Mouse (Mus musculus) lung, postnatal 4 days (tissue): ENCODE measurements around the gene Opcml.
A peak's percentile ranks its signal among the peaks of the same experiment; 100 is the strongest.

ENCODE experiments used
- DNase-seq, 2 experiments: peaks; one replicate each; pipeline ENCODE4 v3.0.0; 2021

Gene Opcml

GRCm38 (mm10) chr9:27790725-27791638, at the start of gene Opcml:
Gene Opcml (plus strand): TSS chr9:27790775.
- DNase-seq: no peak

DNA sequence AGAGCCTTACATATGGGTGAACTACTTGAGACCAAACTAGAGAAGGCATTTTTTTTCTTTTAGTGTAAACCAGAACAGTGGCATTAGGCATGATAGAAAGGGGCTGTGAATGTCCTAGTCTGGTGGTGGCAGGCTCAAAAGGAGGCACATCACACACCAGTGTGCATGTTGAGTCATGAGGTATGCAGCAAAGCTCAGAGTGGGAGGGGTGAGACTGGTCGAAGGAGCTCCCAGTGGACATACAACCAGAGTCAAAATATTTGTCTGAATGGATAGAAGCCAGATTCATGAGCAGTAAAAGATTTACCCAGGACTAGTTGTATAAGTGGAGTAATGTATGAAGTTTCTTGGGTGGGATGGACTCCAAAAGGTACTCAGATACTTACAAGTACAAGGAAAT, 31.9 kb upstream of the Opcml start:
- DNase-seq: no peak

DNA sequence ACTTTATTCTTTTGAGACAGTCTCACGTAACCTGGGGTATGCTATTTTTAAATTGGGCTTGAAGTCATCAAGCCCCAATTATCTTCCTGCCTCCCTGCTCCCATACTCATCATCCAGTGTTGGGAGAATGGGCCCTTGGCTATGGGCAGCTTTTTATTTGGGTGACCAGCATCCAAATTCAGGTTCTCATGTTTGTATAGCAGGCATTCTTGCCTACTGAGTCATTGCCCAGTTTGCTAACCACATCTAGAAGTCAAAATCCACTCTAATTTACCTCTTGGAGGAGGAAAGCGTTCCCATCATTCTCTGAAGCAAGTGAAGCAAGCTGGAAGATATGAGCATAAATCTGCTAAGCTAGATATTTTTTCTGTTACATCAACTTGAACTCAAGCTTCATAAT, 29.4 kb upstream of the Opcml start:
- no peak for DNase-seq

GRCm38 (mm10) chr9:27766446-27766845, 24.1 kb upstream of the Opcml start:
- no peak for DNase-seq

- DNase-seq: no peak
Observed at GRCm38 (mm10) chr9:27767196-27767900, 23.2 kb upstream of the Opcml start.

GRCm38 (mm10) chr9:27768788-27769187, 21.8 kb upstream of the Opcml start:
- no peak for DNase-seq

GRCm38 (mm10) chr9:27781291-27781993, 9.1 kb upstream of the Opcml start:
- no peak for DNase-seq

- no peak for DNase-seq
Observed at GRCm38 (mm10) chr9:27781994-27782337, 8.6 kb upstream of the Opcml start.

DNA sequence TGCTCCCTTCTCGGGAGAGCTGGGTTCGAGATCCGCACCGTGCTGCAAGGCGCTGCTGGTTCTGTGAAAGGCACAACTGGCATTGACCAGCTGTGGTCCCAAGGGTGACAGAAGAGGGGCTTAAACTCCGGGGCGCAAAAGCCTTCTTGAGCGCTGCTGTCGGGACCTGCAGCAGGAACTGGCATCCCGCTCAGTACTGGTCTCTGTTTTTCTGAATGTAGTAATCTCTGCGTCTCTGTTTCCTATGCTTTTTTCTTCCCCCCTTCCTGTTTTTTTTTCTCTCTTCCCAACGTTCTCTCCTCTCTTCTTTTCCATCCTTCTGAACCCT, 1.0 kb downstream of the Opcml start:
- DNase-seq: no peak

DNA sequence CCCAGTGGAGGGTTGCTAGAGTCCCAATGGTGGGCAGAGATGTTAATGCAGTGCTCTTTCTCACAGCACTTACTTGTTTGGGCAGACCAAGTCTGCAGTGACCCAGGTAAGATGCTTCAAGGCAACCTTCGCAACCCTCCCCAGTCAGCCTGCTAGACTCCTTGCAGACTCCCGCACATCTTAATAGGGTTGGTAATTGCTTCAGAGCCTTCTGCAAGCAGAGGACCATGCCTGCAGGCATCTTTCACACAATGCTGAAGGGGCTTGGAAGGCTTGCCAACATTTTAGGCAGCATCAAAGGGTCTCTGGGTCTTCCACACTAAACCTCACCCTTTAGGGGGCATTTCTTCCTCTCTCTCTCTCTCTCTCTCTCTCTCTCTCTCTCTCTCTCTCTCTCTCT, 1.7 kb downstream of the Opcml start:
- no peak for DNase-seq

DNA sequence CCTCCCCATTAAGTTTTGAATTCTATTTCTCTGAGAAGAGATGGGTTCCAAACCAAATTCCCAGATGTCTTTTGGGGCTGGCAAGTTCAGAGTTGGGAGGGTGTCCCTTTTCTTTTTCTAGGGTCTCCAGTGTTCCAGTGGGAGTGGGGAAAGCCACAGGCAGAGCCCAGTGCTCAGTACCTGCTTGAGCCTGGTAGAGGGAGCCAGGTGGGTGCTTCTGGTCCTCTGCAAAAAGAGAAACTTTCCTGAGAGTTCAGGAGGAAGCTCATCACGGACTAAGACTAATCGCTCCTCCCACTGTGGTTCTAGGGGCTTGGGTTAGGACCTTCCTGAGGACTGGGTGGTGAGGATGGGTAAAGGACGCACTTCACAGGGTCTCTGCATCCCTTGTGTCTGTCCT, 2.4 kb downstream of the Opcml start:
- DNase-seq: no peak

DNA sequence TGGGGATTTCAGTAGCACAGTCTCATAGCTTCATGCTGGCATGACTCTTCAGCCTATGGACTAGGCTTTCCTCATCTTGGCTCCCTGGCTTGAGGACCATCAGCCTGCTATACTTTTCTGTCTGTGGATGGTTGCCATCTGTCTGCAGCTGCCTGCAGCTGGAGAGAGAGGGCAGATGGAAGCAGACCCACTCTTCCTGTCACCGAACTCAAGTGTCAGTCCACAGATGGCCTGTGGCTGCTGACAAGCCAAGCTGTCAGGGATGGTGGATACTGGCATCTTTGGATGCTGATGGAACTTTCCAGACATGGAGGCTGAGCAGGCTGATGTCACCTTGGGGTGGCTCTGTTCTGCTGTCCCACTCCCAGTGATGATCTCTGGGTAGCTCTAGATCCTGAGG, 6.0 kb downstream of the Opcml start:
- DNase-seq: peak; percentile 32 to 75

DNA sequence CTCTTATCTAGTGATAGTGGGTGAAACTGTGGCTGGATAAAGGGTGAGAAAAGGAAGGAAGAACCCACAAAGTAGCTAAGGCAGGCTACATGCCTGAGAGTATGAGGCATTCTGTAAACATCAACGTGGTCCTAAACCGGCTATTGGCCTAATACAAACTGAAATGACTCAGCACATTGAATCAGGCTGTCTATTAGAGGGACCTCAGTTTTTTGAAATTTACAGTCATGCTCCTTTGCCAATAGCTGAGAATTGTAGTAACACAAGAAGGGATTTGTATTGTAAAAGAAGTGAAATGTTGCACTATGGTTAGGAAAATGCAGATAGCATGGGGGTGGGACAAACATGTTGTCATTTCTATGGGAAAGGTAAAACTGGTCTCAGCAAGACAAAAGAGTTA, 10.4 kb downstream of the Opcml start:
- DNase-seq: no peak

- DNase-seq: no peak
Observed at GRCm38 (mm10) chr9:27801807-27802206, 11.2 kb downstream of the Opcml start.

DNA sequence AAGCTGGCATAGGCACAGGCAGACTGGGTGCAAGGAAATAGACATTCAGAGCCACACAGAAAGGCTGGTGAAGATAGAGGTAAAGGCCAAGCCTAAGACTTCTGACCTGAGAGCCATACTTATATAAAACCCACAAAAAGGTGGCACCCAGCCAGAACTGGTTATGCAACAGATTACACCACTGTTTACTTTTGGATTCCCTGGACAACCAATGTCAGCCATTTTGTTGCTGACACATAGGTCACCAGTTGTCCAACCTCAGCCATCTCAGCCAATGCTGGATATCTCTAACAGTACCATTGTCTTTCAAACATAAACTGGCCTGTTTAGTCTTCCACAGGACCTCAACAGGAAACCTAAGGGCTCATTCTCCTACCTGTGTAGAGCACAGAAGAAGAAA, 11.8 kb downstream of the Opcml start:
- DNase-seq: peak in 1 of 2 experiments; percentile 8

DNA sequence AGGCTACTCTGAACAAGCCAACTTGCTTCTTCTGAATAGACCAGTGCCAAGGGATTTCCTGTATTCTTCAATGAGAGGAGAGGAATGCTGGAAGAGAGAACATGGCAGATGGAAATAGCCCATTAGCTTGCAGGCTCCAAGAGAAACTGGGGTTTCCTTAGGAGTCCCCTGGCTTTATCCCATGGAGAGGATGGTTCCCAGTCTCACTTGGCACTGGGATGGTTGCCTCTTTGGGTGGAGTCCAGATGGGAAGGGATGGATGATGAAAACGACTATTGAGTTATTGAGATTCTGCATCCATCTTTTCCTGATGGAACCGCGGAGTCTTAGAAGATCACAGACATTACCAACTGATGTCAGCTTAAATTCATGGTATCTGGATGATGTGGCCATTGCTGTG, 13.9 kb downstream of the Opcml start:
- no peak for DNase-seq

GRCm38 (mm10) chr9:27809741-27810140, 19.2 kb downstream of the Opcml start:
- no peak for DNase-seq

DNA sequence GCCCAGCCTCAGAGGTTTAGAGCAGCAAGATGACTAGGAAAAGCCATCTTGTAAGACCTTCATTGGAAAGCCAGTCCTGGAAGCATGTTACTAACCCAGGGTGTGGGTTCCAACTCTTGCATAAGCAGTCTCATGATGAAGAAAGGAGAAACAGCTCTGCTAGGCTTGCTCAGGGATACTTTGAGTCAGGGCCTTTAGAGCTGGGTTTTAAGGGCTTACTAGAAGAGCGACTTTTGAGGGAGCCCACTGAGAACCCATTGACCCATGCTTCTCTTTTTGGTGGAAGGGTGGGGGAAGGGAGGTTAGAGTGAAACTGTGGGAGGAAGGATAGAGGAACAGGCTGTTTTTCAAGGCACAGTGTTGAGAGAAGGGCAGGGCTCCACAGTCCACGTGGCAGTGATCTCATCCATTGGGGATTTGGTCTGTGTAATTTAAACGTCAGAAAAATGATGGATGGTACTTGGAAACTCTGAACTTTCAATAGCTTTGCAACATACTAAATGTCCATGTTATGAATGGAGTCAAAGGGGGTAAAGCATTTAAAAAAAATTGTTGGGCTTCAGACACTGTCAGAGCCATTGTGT, 22.7 kb downstream of the Opcml start:
- no peak for DNase-seq

DNA sequence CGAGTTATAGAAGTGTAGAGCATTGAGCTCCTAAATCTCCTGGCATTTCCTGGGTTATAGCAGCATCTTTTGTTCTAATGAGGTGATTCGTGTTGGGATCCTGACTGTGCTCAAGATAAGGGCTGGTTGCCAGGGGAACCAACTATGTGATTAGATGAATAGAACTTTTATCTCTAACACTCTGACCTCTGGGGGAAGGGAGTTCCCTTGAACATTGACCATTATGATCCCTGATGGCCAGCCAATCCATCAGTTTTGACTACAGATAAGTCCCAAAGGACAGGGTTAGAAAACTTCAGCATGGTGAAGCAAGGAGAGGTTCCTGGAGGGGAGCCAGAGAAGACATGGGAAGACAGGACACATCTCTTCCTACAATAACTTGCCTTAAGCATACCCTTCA, 23.6 kb downstream of the Opcml start:
- DNase-seq: no peak

GRCm38 (mm10) chr9:27821197-27821596, 30.6 kb downstream of the Opcml start:
- DNase-seq: no peak

DNA sequence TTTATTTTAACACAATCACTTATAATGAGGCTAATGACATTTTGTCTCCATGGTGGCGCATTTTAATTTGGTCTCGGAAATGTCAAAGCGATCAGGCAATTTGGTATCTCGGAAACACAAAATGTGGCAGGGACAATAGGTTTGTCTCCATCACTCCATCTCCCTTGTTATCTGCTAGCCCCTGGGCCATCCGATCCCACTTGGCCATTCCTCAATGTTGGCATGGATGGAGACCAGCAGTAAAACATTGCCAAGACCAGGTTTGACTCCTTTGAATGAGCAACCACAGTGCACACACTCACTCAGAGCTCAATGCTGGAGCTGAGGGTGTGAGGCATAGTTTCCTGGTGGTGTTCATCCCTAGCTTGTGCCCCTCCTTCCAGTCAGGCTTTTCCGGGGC, 32.1 kb downstream of the Opcml start:
- DNase-seq: no peak

- peak in 1 of 2 experiments; percentile 20 for DNase-seq
Observed at GRCm38 (mm10) chr9:27824424-27824823, 33.8 kb downstream of the Opcml start.

DNA sequence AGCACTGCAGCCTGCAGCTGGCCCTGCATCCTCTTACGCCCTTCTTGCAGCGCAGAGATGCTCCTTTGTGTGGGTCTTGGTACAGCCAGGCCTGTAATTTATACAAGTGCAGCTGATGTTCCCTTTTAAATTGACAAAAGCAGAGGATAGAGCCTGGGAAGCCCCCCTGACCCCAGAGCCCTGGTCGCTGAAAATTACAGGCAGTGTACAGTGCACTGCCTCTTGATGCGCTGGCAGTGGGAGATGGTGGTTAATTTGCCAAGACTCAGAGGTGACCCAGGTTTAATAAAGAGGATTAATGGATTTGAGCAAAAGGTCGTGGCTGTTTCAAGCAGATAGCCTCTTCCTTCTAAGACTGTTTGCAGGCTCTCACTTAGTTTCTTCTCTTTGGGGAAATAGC, 39.9 kb downstream of the Opcml start:
- DNase-seq: no peak

- no peak for DNase-seq
Observed at GRCm38 (mm10) chr9:27842806-27843205, 52.2 kb downstream of the Opcml start.
